Mouse (Mus musculus) liver, adult 2 months (tissue): Measurements from ENCODE around the gene Tmem240. TPM values are rescaled to one million over a fixed set of nuclear protein-coding genes. Genes with fewer than 3 reads are reported as not detected.

ENCODE experiments used
- DNase-seq: peaks from one replicate; pipeline ENCODE4 v3.0.0-alpha.2; 2011; ENCODE audit warnings: low read depth, low spot score; ENCODE audit errors: extremely low read depth
- H3K27ac ChIP-seq: fragments of 200-500 bp; replicated peaks from 2 replicates; pipeline ENCODE4 v1.5.1; 2012; ENCODE audit warnings: low read depth, mild to moderate bottlenecking, control low read depth, inconsistent platforms, low read length; ENCODE audit not compliant: insufficient read depth
- H3K27me3 ChIP-seq: fragments of 200-500 bp; 2 replicates; pipeline ENCODE4 v1.6.1; 2012; ENCODE audit warnings: mild to moderate bottlenecking, moderate library complexity, low read length, inconsistent platforms; ENCODE audit not compliant: control insufficient read depth, insufficient read depth
- H3K36me3 ChIP-seq: fragments of 200-500 bp; 2 replicates; pipeline ENCODE4 v1.6.1; 2012; ENCODE audit warnings: low read length, inconsistent platforms; ENCODE audit not compliant: control insufficient read depth, insufficient read depth
- H3K4me1 ChIP-seq: fragments of 200-500 bp; 2 replicates; pipeline ENCODE4 v1.6.1; 2011; ENCODE audit warnings: low read length; ENCODE audit not compliant: control insufficient read depth, insufficient read depth
- H3K4me3 ChIP-seq: fragments of 200-500 bp; 2 replicates; pipeline ENCODE4 v1.5.1; 2011; ENCODE audit warnings: low read depth, mild to moderate bottlenecking, control low read depth, low read length, moderate library complexity; ENCODE audit not compliant: insufficient read depth
- H3K79me2 ChIP-seq: fragments of 200-500 bp; 2 replicates; pipeline ENCODE4 v1.6.1; 2012; ENCODE audit warnings: inconsistent platforms, mild to moderate bottlenecking, low read length, moderate library complexity; ENCODE audit not compliant: control insufficient read depth, insufficient read depth
- H3K9ac ChIP-seq: fragments of 200-500 bp; 2 replicates; pipeline ENCODE4 v1.6.1; 2012; ENCODE audit warnings: low read depth, mild to moderate bottlenecking, control low read depth, inconsistent platforms, low read length
- CTCF ChIP-seq: fragments of 200-500 bp; IDR thresholded peaks from 2 replicates; pipeline ENCODE4 v1.5.1; 2011; ENCODE audit warnings: low read depth, low read length, control low read depth
- POLR2A ChIP-seq: fragments of 200-500 bp; IDR thresholded peaks from 2 replicates; pipeline ENCODE4 v1.6.1; 2011; ENCODE audit warnings: low read length, control low read depth; ENCODE audit not compliant: insufficient read depth; ENCODE audit errors: extremely low read depth
- WGBS: fragments of 180-500 bp; shearing (Covaris S2); methylation state at CpG from one replicate; pipeline ENCODE4 v1.1.7; 2018; 5-methylcytosine and 5-hydroxymethylcytosine counted together
- polyA plus RNA-seq: library from polyadenylated mRNA; depleted of rRNA; stranded (reverse); fragments of >200 nt; gene quantifications from 2 replicates; pipeline ENCODE4 v1.2.3, GENCODE M21; 2012
- total RNA-seq: library from RNA; depleted of rRNA; stranded (reverse); fragments of >200 nt; gene quantifications from 2 replicates; pipeline ENCODE4 v1.2.3, GENCODE M21; 2014

Gene Tmem240
- total and polyA plus RNA-seq, 2 experiments: under 0.01 to 0.20 TPM

DNA sequence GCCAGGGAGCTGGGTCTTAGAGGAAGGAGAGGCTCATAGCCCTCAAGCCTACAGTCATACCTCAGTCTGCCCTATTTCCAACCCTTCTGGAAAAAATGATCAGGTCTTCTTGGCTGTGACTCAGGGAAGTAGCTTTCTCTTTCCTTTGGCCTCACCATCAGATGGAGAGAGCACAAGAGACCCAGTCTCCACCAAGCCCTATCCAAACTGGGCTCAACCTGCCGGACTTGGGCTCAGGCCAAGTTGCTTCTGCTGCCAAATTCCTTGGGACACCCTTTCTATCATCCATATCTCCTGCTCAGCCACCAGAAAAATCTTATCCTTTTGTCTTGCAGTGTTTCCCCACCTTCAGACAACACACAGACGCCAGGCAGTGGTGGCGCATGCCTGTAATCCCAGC is 41.3 kb downstream of the Tmem240 start:
- no peak overlapping the region for H3K27ac ChIP-seq

GRCm38 (mm10) chr4:155776704-155777335 is 42.2 kb downstream of the Tmem240 start:
- 60% methylated on average over 2 of the region's 2 CpGs for WGBS
- Histone ChIP-seq H3K9ac (no peak overlapping the region), H3K27ac (peak overlapping the region; percentile 44; the same call in 1 of the 2 replicates), H3K4me1 (peaks cover 10% of the 10 kb centered on the region), H3K36me3 (no peaks in the 10 kb centered on the region), H3K79me2 (no peaks in the 10 kb centered on the region), H3K27me3 (no peaks in the 10 kb centered on the region), H3K4me3 (no peak overlapping the region)
- no peak for TF ChIP-seq POLR2A
- no peak for TF ChIP-seq CTCF
- DNase-seq: peak; percentile 75

More for the DNA sequence above, 41.3 kb downstream of the Tmem240 start:
- Histone ChIP-seq H3K36me3 (no peaks in the 10 kb centered on the region), H3K9ac (no peak overlapping the region), H3K27me3 (no peaks in the 10 kb centered on the region), H3K79me2 (no peaks in the 10 kb centered on the region), H3K4me1 (peaks cover 10% of the 10 kb centered on the region), H3K4me3 (no peak overlapping the region)
- TF ChIP-seq POLR2A (no peak), CTCF (no peak)
- 63% methylated on average over 3 of the region's 3 CpGs for WGBS
- DNase-seq: peak; percentile 34

GRCm38 (mm10) chr4:155777816-155778215 is 43.2 kb downstream of the Tmem240 start:
- H3K36me3 ChIP-seq: no peaks in the 10 kb centered on the region
- no peak overlapping the region for H3K4me3 ChIP-seq
- peaks cover 10% of the 10 kb centered on the region for H3K4me1 ChIP-seq
- no peak overlapping the region for H3K9ac ChIP-seq
- WGBS: 69% methylated on average over 2 of the region's 2 CpGs
- H3K79me2 ChIP-seq: no peaks in the 10 kb centered on the region
- TF ChIP-seq POLR2A: no peak
- TF ChIP-seq CTCF: no peak
- no peak overlapping the region for H3K27ac ChIP-seq
- no peak for DNase-seq
- no peaks in the 10 kb centered on the region for H3K27me3 ChIP-seq

- Histone ChIP-seq H3K4me3 (no peak overlapping the region), H3K79me2 (no peaks in the 10 kb centered on the region), H3K9ac (no peak overlapping the region), H3K36me3 (no peaks in the 10 kb centered on the region), H3K27me3 (no peaks in the 10 kb centered on the region), H3K27ac (no peak overlapping the region), H3K4me1 (peaks cover 10% of the 10 kb centered on the region)
- no peak for TF ChIP-seq CTCF
- no peak for TF ChIP-seq POLR2A
- 84% methylated on average over 4 of the region's 4 CpGs for WGBS
- DNase-seq: no peak
Measured at GRCm38 (mm10) chr4:155779498-155779897, 44.9 kb downstream of the Tmem240 start.

- Histone ChIP-seq H3K4me3 (no peak overlapping the region), H3K27me3 (no peaks in the 10 kb centered on the region), H3K79me2 (no peaks in the 10 kb centered on the region), H3K36me3 (no peaks in the 10 kb centered on the region), H3K4me1 (peaks cover 10% of the 10 kb centered on the region), H3K9ac (no peak overlapping the region), H3K27ac (no peak overlapping the region)
- no peak for DNase-seq
- TF ChIP-seq CTCF (no peak), POLR2A (no peak)
- WGBS: 76% methylated on average over 6 of the region's 6 CpGs
Measured at GRCm38 (mm10) chr4:155780895-155781294, 46.3 kb downstream of the Tmem240 start.

GRCm38 (mm10) chr4:155783486-155784080 is 49.0 kb downstream of the Tmem240 start:
- Histone ChIP-seq H3K4me3 (peak overlapping the region; percentile 74), H3K27ac (peak overlapping the region; percentile 97), H3K4me1 (no peaks in the 10 kb centered on the region; the same call in 1 of the 2 replicates), H3K27me3 (no peaks in the 10 kb centered on the region), H3K79me2 (no peaks in the 10 kb centered on the region), H3K36me3 (no peaks in the 10 kb centered on the region), H3K9ac (peak overlapping the region; percentile 98)
- DNase-seq: peak; percentile 90
- WGBS: 14% methylated on average over 16 of the region's 16 CpGs
- no peak for TF ChIP-seq CTCF
- TF ChIP-seq POLR2A: no peak
